Mouse (Mus musculus) gastrocnemius, postnatal 10 days (tissue): ENCODE measurements around the gene Itgb3. TPM values are rescaled to one million over a fixed set of nuclear protein-coding genes. Genes with fewer than 3 reads are reported as not detected.

Experiments used
- DNase-seq: peaks from one replicate; pipeline ENCODE4 v3.0.0; 2021; ENCODE audit warnings: mixed read lengths
- total RNA-seq, 2 experiments: library from RNA; stranded (reverse); gene quantifications; 2 replicates each; pipeline ENCODE4 v1.2.3; 2021

The Itgb3 gene
- total RNA-seq, 2 experiments from 2014 or later, result 4.7 to 15.9 TPM

GRCm38 (mm10) chr11:104622040-104622962 is 14.5 kb downstream of the Itgb3 start:
- DNase-seq, result no peak

- DNase-seq, result peak; percentile 39
Measured at GRCm38 (mm10) chr11:104624791-104625391, 17.1 kb downstream of the Itgb3 start.

- DNase-seq, result peak; percentile 52
Measured at GRCm38 (mm10) chr11:104625453-104626402, 17.9 kb downstream of the Itgb3 start.

GRCm38 (mm10) chr11:104626635-104627034 is 18.8 kb downstream of the Itgb3 start:
- no peak for DNase-seq

GRCm38 (mm10) chr11:104627616-104628301 is 20.0 kb downstream of the Itgb3 start:
- peak; percentile 27 for DNase-seq

- no peak for DNase-seq
Measured at GRCm38 (mm10) chr11:104628566-104628965, 20.8 kb downstream of the Itgb3 start.

- no peak for DNase-seq
Measured at GRCm38 (mm10) chr11:104630185-104630835, 22.5 kb downstream of the Itgb3 start.

- no peak for DNase-seq
Measured at GRCm38 (mm10) chr11:104631306-104631705, 23.5 kb downstream of the Itgb3 start.

GRCm38 (mm10) chr11:104637010-104637409 is 29.2 kb downstream of the Itgb3 start:
- DNase-seq, result no peak

GRCm38 (mm10) chr11:104638006-104638405 is 30.2 kb downstream of the Itgb3 start:
- no peak for DNase-seq

GRCm38 (mm10) chr11:104638906-104639305 is 31.1 kb downstream of the Itgb3 start:
- no peak for DNase-seq

- DNase-seq, result no peak
Measured at GRCm38 (mm10) chr11:104639634-104640033, 31.8 kb downstream of the Itgb3 start.

- DNase-seq, result no peak
Measured at GRCm38 (mm10) chr11:104640894-104641293, 33.1 kb downstream of the Itgb3 start.

GRCm38 (mm10) chr11:104643236-104643635 is 35.4 kb downstream of the Itgb3 start:
- DNase-seq, result no peak

GRCm38 (mm10) chr11:104645402-104645801 is 37.6 kb downstream of the Itgb3 start:
- no peak for DNase-seq

- DNase-seq, result no peak
Measured at GRCm38 (mm10) chr11:104646173-104646572, 38.4 kb downstream of the Itgb3 start.

- no peak for DNase-seq
Measured at GRCm38 (mm10) chr11:104646611-104647010, 38.8 kb downstream of the Itgb3 start.

- DNase-seq, result no peak
Measured at GRCm38 (mm10) chr11:104647188-104647867, 39.5 kb downstream of the Itgb3 start.

GRCm38 (mm10) chr11:104648571-104648970 is 40.8 kb downstream of the Itgb3 start:
- DNase-seq, result peak; percentile 38

GRCm38 (mm10) chr11:104660599-104660998 is 52.8 kb downstream of the Itgb3 start:
- no peak for DNase-seq

GRCm38 (mm10) chr11:104661106-104661505 is 53.3 kb downstream of the Itgb3 start:
- no peak for DNase-seq
